Mouse (Mus musculus) frontal cortex, postnatal 14 days (tissue): ENCODE results near the gene 2200002D01Rik.

Experiments used
- DNase-seq, 2 experiments: peaks; one replicate each; pipeline ENCODE4 v3.0.0; 2022; ENCODE audit warnings: low spot score in 2 of 2

The 2200002D01Rik gene

DNA sequence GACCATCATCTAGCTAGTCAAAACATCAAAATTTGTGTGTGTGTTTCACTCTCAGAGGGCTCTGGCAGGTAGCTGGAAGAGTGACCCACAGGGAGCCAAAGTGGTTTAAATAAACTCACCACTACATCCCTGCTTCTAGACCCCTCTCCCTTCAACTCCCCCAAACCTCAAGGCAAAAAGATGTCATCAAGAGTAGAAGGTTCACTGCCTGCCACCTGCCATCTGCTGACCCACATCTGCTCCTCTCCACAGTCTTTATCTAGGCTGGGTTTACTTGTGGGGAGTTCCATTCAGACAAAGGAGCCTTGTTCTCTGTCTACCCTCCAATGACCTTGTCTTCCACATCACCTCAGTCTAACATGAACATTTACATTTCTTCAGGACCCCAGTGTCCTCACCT lies 31.0 kb upstream of the 2200002D01Rik start:
- DNase-seq = no peak

DNA sequence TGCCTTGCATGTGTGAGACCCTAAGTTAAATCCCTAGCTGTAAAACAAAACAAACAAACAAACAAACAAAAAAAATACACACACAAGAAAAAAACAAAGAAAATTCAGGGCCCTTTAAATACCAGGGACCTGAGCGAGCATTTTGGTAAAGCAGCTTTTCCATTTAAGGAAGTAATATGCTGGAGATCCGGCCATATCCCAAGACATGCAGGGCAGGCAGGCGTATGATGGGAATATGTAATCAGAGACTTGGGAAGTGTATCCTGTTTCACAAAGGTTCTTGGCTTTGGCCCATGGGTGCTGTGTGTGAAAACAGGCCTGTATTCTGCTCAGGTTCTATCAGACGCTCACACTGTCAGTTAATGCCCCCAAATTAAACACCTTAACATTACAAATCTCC lies 29.2 kb upstream of the 2200002D01Rik start:
- DNase-seq = no peak

DNA sequence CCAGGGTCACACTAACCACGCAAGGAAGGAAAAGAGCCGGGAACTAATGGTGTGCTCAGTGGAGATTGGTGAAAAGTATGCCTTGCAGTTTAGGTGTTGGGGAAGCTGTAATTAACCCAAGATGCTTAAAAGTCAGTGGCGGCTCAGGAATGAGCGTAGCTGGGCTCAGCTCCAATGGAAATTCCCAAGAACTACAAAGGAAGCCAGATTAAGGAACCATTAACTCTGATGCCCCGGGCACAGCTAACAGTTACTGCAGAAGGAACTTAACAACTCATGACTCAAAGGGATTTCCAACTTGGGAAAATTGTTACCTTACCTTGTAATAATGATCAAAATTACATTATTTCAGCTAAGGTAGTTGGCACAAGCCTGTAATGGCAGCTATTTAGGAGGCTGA lies 28.4 kb upstream of the 2200002D01Rik start:
- no peak for DNase-seq

DNA sequence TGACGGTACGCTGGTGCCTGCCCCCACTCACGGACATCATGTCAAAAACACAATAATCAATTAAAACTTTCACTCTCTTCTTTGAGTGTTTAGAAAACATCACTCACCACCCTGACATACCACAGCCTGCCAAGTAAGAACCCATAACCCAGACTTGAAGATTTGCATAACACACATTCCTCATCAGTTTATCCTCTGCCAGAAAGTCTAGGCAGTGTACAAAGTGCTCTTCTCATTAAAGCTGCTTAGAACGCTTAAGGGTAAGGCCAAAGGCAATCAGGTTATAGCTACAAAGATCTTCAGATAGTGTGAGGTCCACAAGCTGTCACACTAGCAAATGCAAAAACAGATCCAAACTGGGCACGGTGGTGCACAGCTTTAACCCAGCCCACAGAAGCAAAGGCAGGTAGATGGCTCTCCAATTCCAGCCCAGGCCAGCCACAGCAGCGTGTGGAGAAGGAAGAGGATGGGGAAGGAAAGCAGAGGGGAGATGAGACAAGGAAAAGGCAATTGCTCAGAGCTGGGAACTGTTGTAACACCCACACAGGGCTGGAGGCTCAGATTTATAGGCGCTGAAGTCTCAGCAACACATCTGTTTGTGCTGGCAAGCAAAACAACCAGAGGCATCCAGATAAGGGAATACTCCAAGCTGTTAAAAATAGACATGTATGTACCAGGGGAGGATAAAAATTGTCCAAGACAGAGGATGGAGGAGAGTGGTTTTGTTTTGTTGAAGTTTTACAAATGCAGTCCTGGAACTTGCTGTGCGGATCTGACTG lies 23.6 kb upstream of the 2200002D01Rik start:
- no peak for DNase-seq

DNA sequence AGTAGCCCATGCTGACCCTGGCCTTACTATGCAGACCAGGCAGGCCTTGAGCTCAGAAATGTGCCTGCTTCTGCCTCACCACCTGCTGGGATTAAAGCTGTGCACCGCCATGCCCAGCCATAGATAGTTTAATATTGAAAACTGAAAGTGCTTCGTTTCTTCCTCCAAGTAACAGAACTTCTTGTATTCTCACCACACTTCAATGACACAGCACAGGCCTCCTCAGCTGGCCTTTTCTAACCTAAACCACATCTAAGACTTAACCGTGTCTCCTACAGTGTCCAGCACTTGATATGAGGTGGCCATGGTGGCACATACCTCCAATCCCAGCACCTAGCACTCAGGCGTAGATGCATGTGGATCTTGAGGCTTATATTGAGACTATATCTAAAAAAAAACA lies 22.2 kb upstream of the 2200002D01Rik start:
- DNase-seq = no peak

DNA sequence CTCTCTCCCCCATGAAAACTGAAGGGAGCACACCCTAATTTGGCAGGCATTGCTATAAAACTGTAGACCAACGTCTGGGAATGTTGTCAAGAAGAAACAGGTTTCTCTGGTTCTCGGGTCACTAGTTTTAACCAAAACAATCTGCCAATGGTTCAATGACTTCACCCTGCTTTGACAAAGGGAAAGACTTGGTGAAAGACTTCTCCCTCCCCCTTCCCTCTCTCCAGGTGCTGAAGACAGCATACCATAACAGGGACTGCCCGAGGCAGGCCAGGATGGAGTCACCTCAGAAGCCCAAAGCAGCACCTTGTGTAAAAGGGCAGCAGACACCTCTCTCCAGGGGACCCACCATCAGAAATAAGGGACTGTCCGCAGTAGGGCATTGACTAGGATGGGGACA lies 18.7 kb upstream of the 2200002D01Rik start:
- DNase-seq = no peak

DNA sequence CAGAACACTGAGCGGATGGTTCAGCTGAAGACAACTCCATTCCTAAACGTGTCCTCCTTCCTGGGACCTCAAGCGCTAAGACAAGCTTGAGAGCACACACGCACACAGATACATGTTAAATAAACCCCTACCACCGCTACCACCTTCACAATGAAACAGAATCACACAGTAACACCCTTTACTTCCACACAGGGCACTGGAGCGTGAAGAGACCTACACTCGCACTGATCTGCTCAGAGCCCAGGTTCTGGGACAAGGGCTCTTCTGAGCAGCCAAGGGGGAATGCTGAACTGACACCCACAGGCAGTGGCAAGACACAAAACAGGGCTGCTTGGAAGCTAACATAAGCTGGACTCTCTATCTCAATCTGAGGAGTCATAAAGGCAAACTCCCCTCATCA lies 17.4 kb upstream of the 2200002D01Rik start:
- no peak for DNase-seq

DNA sequence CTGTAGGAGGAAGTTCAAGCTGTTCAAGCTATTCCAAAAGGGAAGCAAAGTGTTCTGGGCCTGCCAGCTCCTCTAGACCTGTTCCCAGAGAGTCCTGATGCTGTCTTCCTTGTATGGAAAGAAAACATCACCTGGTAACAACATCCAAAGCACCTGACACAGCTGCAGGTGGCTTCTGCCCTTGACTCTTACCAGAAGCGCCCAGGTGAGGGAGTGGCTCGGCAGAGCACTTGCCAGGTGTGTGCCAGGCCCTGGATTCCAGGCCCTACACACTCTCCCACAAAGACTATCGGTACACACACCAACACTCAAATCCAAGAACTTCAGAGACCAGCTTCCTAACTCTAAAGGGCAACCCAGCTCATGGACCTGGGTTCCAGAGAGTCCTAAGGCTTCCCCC lies 15.6 kb upstream of the 2200002D01Rik start:
- no peak for DNase-seq

DNA sequence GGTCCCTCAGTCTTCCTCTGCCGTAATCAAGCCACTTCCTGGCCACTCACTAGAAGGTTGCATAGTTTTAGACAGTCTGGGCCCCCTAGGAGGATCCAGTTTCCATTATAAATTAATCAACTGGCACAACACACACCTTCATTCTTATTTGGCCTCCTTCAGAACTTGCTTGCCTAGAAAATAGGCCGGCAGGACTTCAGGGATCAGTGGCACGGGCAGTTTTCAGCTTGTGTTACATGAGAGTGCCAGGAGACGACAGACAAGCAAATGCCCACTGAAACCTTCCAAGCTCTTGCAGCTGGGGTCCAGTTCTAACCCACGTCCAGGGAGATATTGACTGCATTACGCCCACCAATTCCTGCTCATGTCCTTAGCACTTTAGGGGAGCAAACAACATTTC lies 13.9 kb upstream of the 2200002D01Rik start:
- DNase-seq = no peak

DNA sequence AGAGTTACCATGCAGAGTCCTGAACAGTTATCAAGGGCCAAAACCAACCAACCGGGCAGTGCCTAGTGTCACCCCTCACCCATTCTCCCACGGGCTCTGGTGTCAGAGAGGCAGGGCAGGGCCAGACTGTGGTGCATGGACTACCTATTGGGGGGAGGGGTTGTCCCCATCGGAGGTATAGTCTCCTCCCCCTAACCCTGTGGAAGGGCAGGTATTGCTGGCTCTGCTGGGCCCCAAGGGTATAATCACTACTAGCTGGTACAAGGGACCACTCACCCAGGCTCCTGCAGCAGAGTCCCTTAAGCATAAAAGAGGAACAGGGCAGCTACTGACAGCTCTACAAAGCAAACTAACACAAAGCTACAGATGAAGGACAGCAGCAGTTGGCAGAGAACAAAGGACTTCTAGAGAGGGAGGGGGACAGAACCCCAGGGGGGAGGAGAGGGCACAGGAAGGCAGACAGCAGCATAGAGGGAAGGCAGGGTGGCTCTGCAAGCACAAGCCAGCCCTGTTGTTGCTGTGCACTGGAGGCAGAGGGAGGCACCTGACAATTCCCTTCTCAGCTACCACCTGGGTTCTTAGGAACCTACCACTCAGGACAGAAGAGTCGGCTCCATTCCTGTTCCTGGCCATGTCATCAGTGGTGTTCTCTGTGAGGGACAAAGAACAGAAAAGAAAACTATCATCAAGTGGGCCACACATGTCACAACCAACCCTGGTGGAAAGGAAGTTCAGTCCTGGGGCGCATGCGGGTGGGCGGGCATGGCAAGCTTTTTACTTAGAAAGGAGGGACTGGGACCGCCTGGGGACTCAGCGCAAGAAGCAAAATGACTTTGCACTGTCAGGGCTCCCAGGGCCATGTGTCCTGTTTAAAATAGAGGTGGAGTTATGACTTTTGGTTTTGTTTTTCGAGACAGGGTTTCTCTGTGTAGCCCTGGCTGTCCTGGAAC lies 11.8 kb upstream of the 2200002D01Rik start:
- no peak for DNase-seq

DNA sequence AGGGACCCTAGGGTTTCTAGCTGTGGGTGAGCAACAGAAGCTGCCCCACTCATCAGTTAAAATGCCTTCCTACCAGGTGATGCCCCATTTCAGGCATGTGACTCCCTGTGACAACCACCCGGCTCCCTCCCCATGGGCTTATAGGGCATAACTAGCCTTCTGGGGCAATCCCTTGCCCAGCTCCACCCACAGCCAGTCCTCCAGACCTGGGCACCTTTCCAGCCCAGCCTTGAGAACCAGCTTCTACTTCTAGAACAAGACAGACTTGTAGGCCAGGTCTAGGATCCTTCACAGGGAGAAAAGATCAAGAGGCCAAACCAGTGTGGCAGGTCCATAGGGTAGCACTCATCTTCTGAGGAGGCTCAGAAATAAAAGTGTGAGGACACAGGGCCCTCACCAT lies 9.1 kb upstream of the 2200002D01Rik start:
- no peak for DNase-seq

DNA sequence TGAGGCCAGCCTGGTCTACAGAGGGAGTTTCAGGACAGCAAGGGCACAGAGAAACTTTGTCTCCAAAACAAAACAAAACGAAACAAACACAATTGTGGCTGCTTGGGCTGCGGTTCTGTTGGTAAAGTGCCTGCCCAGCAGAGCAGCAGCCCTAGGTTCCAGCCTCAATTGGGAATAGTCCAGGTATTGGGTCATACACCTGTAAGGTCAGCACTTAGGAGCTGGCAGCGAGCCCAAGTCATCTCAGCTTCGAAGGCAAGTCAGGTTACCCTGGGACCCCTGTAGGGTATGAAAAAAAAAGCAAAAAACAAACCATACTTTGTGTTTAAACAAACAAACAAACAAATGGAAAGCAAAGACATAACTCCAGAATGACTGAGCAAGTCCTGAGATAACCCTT lies 7.6 kb upstream of the 2200002D01Rik start:
- no peak for DNase-seq

DNA sequence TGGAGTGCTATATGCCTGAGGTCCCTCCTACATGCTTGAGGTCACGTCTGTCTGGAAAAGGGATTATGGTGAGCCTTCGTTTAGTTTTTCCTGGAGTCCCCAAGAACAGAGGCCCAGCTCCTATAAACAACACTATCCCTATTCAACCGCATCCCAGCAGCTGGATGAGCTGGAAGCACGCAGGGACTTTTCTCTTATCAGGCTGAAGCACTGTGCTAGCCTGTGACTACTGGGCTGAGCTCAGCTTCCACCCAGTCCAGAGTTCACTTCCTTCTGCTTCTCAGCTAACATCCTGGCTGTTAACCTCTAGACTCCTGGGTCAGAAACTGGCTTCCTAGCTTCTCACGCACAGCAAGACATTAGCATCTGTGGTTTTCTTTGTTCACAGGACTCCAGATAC lies 5.6 kb upstream of the 2200002D01Rik start:
- no peak for DNase-seq

DNA sequence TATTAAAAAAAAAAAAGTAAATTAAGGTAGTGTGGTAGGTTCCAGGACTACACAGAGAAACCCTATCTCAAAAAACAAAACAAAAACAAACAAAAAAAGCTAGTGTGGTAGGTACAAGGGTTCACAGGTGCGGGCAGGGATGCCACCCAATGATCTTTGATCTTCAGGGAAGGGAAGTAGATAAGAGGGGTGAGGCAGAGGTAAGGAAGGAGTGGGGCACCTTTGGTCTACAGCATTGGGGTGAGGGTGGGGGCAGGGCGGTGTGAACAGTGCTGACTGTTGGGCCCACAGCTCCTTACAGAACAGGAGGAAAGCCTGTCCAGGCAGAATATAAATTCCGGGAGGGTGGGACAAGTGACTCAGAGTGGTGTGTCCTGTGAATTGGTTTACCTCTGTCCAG lies 2.9 kb upstream of the 2200002D01Rik start:
- DNase-seq = no peak

DNA sequence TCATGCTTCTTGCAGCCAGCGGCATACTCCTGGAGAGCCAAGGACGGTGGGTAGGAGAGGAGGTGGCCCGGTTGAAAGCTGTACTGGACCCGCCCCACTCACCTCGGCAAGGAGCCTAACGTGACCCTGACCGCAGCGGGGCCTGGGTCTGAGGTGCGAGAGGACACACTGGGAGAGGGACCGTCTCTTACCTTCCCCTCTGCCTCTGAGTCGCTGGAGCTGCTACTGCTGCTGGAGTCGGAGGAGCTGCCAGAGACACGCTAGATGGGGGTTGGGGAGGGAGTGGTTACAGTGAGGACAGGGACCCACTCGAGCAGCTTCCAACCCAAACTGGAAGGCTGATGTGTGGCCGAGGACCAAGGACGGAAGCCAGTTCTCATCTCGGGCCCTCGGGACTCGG lies 560 bp downstream of the 2200002D01Rik start:
- DNase-seq = no peak

DNA sequence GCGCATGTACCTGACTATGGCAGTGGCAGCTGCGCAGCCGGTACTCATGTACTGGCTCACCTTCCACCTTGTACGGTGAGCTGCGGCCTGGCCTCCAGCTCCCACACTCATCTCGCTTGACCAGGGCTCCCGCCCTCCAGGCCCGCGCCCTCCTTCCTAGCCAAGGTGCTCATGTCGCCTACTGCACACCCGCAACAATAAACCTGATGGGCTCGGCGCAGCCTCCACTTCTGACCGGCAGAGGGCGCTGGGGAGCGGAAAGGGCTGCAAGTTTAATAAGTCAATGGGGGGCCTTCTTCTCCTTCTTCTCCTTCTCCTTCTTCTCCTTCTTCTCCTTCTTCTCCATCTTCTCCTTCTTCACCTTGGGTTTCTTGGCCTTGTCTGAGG lies 959 bp downstream of the 2200002D01Rik start:
- peak; percentile 42 to 65 for DNase-seq

DNA sequence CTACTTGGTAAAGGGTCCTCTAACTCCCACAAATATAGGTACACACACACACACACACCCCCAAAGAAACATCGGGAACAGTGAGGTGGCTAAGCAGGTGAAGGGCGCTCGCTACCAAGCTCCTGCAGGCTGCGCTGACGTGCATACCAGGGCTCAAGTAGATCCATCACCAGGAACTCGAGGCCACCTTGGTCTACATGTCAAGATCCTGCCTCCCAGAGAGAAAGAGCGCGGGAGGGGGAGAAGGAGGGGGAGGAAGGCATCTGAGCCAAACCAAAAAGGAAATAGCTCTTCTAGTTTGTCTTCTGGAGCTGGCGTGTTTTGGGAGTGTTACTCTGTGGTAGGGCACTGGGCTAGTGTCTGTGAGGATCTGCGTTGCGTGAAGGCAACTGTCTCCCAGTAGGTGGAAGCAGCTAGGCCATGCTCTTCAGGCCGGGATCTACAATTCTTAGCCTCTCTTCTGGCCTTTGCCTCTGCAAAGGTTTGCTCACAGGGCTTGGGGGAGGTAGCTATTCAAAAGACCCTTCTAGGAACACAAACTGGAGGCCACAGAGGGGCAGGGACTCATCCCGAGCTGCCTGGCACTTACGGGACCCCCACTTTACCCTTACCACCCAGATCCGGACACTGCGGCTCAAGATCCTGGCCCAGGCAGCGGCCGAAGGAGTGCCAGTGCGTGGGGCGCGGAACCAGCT lies 1.5 kb downstream of the 2200002D01Rik start:
- DNase-seq = no peak

DNA sequence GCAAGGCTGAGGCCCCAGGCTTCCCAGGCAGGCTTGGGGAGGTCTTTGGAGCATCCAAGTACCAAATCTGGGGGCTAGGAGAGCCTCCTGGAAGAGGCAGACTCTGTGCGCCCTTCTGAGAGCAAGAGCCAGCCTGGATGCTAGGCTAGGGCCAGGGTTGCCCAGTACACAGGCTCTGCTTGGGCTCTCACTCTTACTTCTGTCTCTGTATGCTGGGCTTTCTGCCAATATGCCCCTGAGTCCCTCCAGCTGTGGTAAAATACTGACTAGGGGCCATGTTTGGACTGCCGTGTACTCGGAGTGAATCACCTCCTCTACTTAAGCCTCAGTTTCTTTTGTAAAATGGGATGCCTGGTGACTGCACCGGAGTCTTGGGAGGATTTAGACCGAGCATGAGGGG lies 2.3 kb downstream of the 2200002D01Rik start:
- DNase-seq = no peak

DNA sequence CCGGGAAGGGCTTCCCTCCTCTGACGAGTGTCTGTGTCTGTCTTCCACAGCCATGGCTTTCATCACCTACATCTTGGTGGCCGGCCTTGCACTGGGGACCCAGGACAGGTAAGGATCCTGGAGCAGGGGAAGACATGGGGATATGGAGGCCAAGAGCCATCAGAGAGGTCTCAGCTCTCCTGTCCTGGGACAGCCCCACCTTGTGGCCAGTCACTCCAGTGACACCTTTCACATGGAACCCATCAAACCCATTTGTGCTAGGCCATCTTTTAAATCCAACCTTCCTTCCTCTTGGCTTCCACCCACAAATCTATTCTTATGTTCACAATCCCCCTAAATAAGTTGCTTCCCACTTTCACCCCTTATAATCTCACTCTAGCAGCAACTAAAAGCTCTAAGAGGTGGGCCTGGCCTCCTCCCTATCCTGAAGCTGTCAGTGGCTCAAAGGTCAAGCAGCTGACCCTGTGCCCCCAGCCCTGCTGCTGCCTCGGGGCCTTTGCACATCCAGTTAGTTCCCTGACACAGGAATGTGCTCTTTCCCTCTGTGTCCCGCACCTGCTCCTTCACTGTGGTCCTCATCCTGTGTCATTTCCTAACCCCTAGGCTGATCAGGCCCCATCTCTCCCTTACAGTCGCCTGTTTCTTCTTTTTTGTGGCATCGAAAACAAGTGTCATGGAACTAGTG lies 3.4 kb downstream of the 2200002D01Rik start:
- DNase-seq = no peak

DNA sequence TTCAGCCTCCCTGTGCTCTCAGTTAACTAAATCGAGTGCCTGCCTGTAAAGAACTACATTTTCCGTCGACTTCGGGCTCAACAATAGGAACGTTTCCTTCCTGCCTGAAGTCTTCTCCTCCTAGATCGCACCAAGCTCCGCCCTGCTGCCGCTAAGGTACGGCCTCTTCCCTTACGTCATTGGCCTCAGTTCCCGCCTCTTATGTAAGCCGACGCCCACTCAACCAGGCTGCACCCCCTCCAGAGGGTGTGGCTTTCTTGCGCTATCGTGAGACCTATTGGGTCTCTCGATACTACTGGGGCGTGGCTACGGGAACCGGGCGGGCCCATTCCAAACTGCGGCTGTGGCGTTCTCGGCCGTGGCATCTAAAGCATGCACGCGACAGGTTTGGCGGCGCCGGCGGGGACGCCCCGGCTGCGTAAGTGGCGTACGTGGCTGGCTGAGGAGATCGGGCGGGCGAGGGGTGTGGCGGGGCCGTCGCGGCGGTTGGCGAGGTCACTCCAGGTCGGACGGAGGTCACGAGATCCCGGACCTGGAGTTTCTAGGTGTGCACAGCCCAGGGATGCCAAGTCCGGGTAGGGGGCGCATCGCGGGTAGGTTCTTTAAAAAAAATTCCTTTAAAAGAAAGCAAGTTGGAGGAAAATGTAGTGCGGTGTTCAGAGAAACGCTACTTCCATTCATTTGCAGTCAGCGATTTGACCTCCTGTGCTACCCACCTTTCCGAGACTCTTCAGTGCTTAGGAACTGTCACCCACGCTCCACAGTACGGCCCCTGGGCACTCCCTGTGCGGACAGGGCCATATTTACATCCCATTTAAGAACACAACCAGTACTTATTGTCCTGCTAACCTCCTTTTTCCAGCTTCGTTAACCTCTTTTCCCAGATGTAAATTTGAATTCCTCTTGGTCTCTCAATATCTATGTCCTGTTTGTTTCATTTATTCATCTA lies 10.0 kb downstream of the 2200002D01Rik start, which contains the start of gene Yif1b:
Gene Yif1b, plus strand, starts transcription at position 311 of the 949 bp plus-strand sequence.
- peak; percentile 96 to 97 for DNase-seq
